Mouse (Mus musculus) spleen, adult 2 months (tissue): Measurements from ENCODE around the gene Mfsd2a.

Source experiments
- CTCF ChIP-seq: fragments of 200-500 bp; IDR thresholded peaks from 2 replicates; pipeline ENCODE4 v1.5.1; 2011; ENCODE audit warnings: mild to moderate bottlenecking, inconsistent platforms; ENCODE audit not compliant: insufficient read depth, insufficient read length, insufficient replicate concordance; ENCODE audit errors: extremely low read depth
- POLR2A ChIP-seq: fragments of 200-500 bp; IDR thresholded peaks from 2 replicates; pipeline ENCODE4 v1.6.1; 2011; ENCODE audit warnings: low read depth, low read length, inconsistent platforms

DNA sequence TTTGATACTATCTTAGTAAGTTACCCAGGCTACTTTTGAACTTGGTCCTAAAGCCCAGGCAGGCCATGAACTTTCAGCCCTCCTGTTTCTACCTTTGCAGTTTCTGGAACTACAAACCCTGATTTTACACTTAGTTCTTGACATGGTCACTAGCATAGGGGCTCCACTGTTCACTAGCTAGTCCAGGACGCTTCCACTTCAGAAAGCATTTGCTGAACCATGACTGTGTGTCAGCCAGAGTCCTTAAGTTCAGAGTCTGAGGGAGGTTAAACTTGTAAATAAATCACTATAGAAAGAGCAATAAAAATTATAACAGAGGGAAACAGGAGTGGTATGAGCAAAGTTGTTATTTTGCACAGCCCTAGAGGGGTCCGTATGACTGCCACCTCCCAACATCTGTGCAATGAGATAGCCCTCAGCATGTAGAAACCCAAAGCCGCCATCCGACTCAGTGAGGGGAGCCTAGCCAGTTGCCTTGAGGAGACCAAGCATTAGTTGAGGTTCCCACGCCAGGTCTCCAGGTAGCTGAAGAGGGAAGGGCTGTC lies 14.1 kb upstream of the Mfsd2a start:
- no peak for TF ChIP-seq POLR2A
- TF ChIP-seq CTCF: no peak
